Mouse (Mus musculus): ENCODE results near the gene Gm44502. TPM values are rescaled to one million over a fixed set of nuclear protein-coding genes. Genes with fewer than 3 reads are reported as not detected.

Gene Gm44502
- total and polyA plus RNA-seq, 2 experiments from 2014 or later = 1.7 TPM; not detected in 1

DNA sequence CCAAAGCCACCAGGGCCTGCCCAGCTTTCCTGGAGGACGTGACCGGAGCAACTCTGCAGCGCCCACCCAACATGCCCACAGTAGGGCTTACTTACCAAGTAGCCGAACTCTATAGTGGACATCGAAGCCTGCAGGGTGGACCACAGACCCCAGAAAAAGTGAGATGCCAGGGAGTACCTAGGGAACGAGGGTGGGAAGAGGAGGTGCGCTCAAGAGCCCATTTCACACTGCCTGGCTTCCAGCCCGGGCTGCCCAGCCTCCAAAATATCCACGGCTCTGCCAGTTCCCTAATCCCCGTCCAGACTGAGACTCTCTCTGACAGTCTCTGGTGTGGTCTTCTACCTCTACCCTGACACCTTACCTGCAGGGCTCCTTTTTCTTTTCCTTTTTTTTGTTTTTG is 2.8 kb downstream of the Gm44502 start:
- no peak overlapping the region for H3K4me3 ChIP-seq (ENCODE audit: low read depth, low read length)
- peaks cover 28% of the 10 kb centered on the region for H3K36me3 ChIP-seq (ENCODE audit: insufficient read depth)
- ATAC-seq (no peak), DNase-seq (no peak)
- no peak overlapping the region for H3K9ac ChIP-seq
- H3K9me3 ChIP-seq (ENCODE audit: low read length) = no peaks in the 10 kb centered on the region
- no peaks in the 10 kb centered on the region for H3K27me3 ChIP-seq (ENCODE audit: insufficient read depth, low read length)
- no peak for TF ChIP-seq CTCF (IDR thresholded peaks at IDR 0.05; ENCODE audit: low read depth)
- no peak overlapping the region for H3K4me2 ChIP-seq (ENCODE audit: low read depth)
- WGBS = 83% methylated on average over 10 of the region's 10 CpGs
- H3K27ac ChIP-seq (ENCODE audit: low read depth, low read length) = no peak overlapping the region
- peaks cover 10% of the 10 kb centered on the region; the same call in 1 of the 2 replicates for H3K4me1 ChIP-seq (ENCODE audit: insufficient read depth)

GRCm38 (mm10) chr15:89425711-89426121 is 3.8 kb downstream of the Gm44502 start, which contains the start of gene Cpt1b:
TSS of gene Cpt1b (minus strand) at chr15:89425863.
- H3K36me3 ChIP-seq (ENCODE audit: insufficient read depth) = peaks cover 28% of the 10 kb centered on the region
- H3K27me3 ChIP-seq (ENCODE audit: insufficient read depth, low read length) = no peaks in the 10 kb centered on the region
- no peak within 1 kb of the TSS for H3K27ac ChIP-seq (ENCODE audit: low read depth, low read length)
- no peak within 1 kb of the TSS for H3K9ac ChIP-seq
- no peaks in the 10 kb centered on the region for H3K9me3 ChIP-seq (ENCODE audit: low read length)
- TF ChIP-seq CTCF (IDR thresholded peaks at IDR 0.05; ENCODE audit: low read depth) = no peak
- no peak within 1 kb of the TSS for H3K4me3 ChIP-seq (ENCODE audit: low read depth, low read length)
- DNase-seq = no peak
- peaks cover 10% of the 10 kb centered on the region; the same call in 1 of the 2 replicates for H3K4me1 ChIP-seq (ENCODE audit: insufficient read depth)
- H3K4me2 ChIP-seq (ENCODE audit: low read depth) = no peak within 1 kb of the TSS
- ATAC-seq = no peak
- 47% methylated on average over 6 of the region's 6 CpGs for WGBS

GRCm38 (mm10) chr15:89424621-89425020 is 4.9 kb downstream of the Gm44502 start:
- Histone ChIP-seq H3K9ac (no peak overlapping the region), H3K27me3 (ENCODE audit: insufficient read depth, low read length) (no peaks in the 10 kb centered on the region), H3K4me1 (ENCODE audit: insufficient read depth) (peaks cover 7% of the 10 kb centered on the region; the same call in 1 of the 2 replicates), H3K4me3 (ENCODE audit: low read depth, low read length) (no peak overlapping the region), H3K4me2 (ENCODE audit: low read depth) (no peak overlapping the region), H3K36me3 (ENCODE audit: insufficient read depth) (peaks cover 31% of the 10 kb centered on the region), H3K9me3 (ENCODE audit: low read length) (no peaks in the 10 kb centered on the region), H3K27ac (ENCODE audit: low read depth, low read length) (no peak overlapping the region)
- ATAC-seq (no peak), DNase-seq (no peak)
- 81% methylated on average over 8 of the region's 8 CpGs for WGBS
- no peak for TF ChIP-seq CTCF (IDR thresholded peaks at IDR 0.05; ENCODE audit: low read depth)

DNA sequence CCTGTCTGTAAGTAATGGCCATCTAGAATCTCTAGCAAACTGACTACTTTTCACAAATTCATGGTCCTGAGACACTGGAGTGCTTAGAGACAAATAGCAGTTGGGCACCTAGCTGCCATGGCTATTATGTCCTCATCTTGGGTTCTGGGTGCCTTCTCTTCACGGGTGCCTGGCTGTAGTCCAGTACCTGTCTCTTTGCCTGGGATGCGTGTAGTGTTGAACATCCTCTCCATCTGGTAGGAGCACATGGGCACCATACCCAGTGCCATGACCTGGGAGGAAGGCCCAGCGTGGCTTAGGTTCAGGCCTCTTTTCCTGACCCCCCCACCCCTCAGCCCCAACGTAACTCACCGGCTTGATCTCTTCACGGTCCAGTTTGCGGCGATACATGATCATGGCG is 7.6 kb downstream of the Gm44502 start:
- no peak for TF ChIP-seq CTCF (IDR thresholded peaks at IDR 0.05; ENCODE audit: low read depth)
- H3K9me3 ChIP-seq (ENCODE audit: low read length) = no peaks in the 10 kb centered on the region

DNA sequence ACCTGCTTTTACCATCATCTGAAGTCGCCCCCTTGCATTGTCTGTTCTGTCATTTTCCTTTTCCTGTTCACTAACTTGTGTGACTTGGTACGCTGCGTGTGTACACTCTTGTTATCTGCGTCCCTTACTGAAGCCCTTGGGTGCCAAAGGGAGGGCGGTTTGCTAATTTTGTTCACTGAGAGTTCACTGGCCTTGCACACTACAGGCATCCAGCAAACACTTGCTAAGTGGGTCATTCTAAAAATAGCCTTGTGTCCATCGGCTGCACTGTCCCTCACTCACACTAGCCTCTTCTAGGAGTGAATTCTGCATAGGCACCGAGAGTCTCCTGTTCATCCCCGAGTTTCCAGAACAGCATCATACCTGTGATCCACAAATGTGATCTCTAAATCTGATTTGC is 14.2 kb downstream of the Gm44502 start:
- Histone ChIP-seq H3K4me3 (ENCODE audit: low read depth, low read length) (no peak overlapping the region), H3K27ac (ENCODE audit: low read depth, low read length) (no peak overlapping the region), H3K4me1 (ENCODE audit: insufficient read depth) (no peaks in the 10 kb centered on the region), H3K9ac (no peak overlapping the region), H3K27me3 (ENCODE audit: insufficient read depth, low read length) (no peaks in the 10 kb centered on the region), H3K9me3 (ENCODE audit: low read length) (no peaks in the 10 kb centered on the region), H3K36me3 (ENCODE audit: insufficient read depth) (peaks cover 11% of the 10 kb centered on the region; the same call in 1 of the 2 replicates), H3K4me2 (ENCODE audit: low read depth) (no peak overlapping the region)
- ATAC-seq = no peak
- no peak for DNase-seq
- 89% methylated on average over 8 of the region's 8 CpGs for whole genome bisulfite sequencing
- TF ChIP-seq CTCF (IDR thresholded peaks at IDR 0.05; ENCODE audit: low read depth) = no peak

More for the DNA sequence above, 7.6 kb downstream of the Gm44502 start:
- H3K4me2 ChIP-seq (ENCODE audit: low read depth) = no peak overlapping the region
- no peaks in the 10 kb centered on the region for H3K4me1 ChIP-seq (ENCODE audit: insufficient read depth)
- no peak overlapping the region for H3K4me3 ChIP-seq (ENCODE audit: low read depth, low read length)
- 93% methylated on average over 9 of the region's 9 CpGs for WGBS
- no peak for ATAC-seq
- no peak for DNase-seq
- H3K27me3 ChIP-seq (ENCODE audit: insufficient read depth, low read length) = no peaks in the 10 kb centered on the region
- no peak overlapping the region for H3K9ac ChIP-seq
- no peak overlapping the region for H3K27ac ChIP-seq (ENCODE audit: low read depth, low read length)
- peaks cover 32% of the 10 kb centered on the region for H3K36me3 ChIP-seq (ENCODE audit: insufficient read depth)

GRCm38 (mm10) chr15:89410118-89410517 is 19.4 kb downstream of the Gm44502 start, which contains the start of gene Syce3:
TSS of gene Syce3 (minus strand) at chr15:89410503.
- 92% methylated on average over 24 of the region's 24 CpGs for whole genome bisulfite sequencing
- Histone ChIP-seq H3K4me1 (ENCODE audit: insufficient read depth) (no peaks in the 10 kb centered on the region), H3K9me3 (ENCODE audit: low read length) (peaks cover 5% of the 10 kb centered on the region; the same call in 1 of the 2 replicates), H3K36me3 (ENCODE audit: insufficient read depth) (no peaks in the 10 kb centered on the region), H3K9ac (no peak within 1 kb of the TSS), H3K4me3 (ENCODE audit: low read depth, low read length) (no peak within 1 kb of the TSS), H3K27ac (ENCODE audit: low read depth, low read length) (no peak within 1 kb of the TSS), H3K27me3 (ENCODE audit: insufficient read depth, low read length) (no peaks in the 10 kb centered on the region), H3K4me2 (ENCODE audit: low read depth) (no peak within 1 kb of the TSS)
- ATAC-seq (no peak), DNase-seq (no peak)
- no peak for TF ChIP-seq CTCF (IDR thresholded peaks at IDR 0.05; ENCODE audit: low read depth)

GRCm38 (mm10) chr15:89406691-89407090 is 22.8 kb downstream of the Gm44502 start:
- no peak overlapping the region for H3K4me3 ChIP-seq (ENCODE audit: low read depth, low read length)
- H3K9ac ChIP-seq = no peak overlapping the region
- no peak overlapping the region for H3K27ac ChIP-seq (ENCODE audit: low read depth, low read length)
- peaks cover 5% of the 10 kb centered on the region; the same call in 1 of the 2 replicates for H3K9me3 ChIP-seq (ENCODE audit: low read length)
- no peaks in the 10 kb centered on the region for H3K4me1 ChIP-seq (ENCODE audit: insufficient read depth)
- no peak for TF ChIP-seq CTCF (IDR thresholded peaks at IDR 0.05; ENCODE audit: low read depth)
- H3K4me2 ChIP-seq (ENCODE audit: low read depth) = no peak overlapping the region
- no peaks in the 10 kb centered on the region for H3K36me3 ChIP-seq (ENCODE audit: insufficient read depth)
- no peak for ATAC-seq
- no peak for DNase-seq
- no peaks in the 10 kb centered on the region for H3K27me3 ChIP-seq (ENCODE audit: insufficient read depth, low read length)

Measured in forebrain, postnatal 0 days (tissue).